Mouse (Mus musculus): ENCODE results near the gene Rimbp2. TPM values are rescaled to one million over a fixed set of nuclear protein-coding genes. Genes with fewer than 3 reads are reported as not detected.

Gene Rimbp2
- polyA plus RNA-seq, 1 experiment from 2014 or later = not detected

DNA sequence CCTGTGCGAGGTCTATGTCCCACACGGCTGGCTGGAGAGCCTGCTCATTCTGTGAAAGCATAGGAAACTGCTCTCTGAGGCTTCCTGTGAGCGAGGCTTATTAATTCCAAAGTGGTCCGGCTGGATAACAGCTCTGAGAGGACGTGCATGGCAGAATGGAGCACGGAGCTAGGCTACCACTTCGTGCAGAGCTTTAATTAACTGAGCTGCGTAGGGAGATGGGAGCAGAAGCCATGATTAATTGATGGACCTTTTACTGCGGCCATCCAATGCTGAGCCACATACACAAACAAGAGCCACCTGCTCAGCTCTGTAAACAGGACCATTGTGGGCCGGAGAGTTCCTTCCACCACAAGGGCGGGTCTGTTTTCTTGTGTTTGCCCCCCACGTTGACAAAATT, 50.2 kb downstream of the Rimbp2 start:
- WGBS (ENCODE audit: missing documents) = 72% methylated on average over 12 of the region's 12 CpGs
- no peak overlapping the region for H3K27ac ChIP-seq
- H3K4me3 ChIP-seq (ENCODE audit: inconsistent target) = no peak overlapping the region
- H3K79me2 ChIP-seq (ENCODE audit: inconsistent target) = no peaks in the 10 kb centered on the region
- H3K36me3 ChIP-seq (ENCODE audit: inconsistent target) = no peaks in the 10 kb centered on the region

DNA sequence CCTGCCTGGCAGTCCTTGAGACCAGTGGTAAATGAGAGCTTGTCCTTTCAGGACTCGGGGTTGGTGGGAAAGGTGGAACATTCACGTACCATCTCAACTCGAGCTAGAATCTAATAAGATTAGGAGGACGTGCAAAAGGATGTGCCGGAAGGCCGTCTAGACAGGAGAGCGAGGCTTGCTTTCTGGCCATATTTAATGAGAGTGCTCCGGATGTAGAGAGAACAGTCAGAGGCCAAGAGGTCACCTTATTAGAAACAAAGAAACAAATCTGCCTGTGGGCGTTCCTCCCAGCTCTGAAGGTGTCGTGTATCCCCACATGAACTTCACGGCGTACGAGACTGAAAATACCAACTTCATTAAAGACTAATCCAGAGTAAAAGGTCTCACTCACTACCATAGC, 53.3 kb downstream of the Rimbp2 start:
- H3K4me3 ChIP-seq (ENCODE audit: inconsistent target) = no peak overlapping the region
- no peaks in the 10 kb centered on the region for H3K36me3 ChIP-seq (ENCODE audit: inconsistent target)
- H3K27ac ChIP-seq = no peak overlapping the region
- 82% methylated on average over 13 of the region's 13 CpGs for WGBS (ENCODE audit: missing documents)
- no peaks in the 10 kb centered on the region for H3K79me2 ChIP-seq (ENCODE audit: inconsistent target)

DNA sequence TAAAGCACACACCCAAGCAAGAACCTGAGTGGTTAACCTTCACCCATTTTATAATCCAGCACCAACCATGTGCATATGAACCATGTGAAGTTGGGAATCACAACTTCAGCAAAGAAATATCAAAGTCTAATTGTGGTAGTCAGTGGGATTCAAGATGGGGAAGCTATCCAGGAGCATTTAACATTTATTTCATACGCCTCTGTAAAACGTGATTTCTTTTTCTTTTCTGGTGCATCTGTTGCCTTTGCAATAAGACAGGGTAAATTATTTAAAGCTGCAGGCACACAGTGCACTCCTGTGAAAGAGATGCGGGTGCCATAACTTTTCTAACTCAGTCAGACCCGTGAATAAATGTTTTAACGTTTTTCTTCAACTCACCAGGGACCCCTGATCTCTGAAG, 58.4 kb downstream of the Rimbp2 start:
- WGBS (ENCODE audit: missing documents) = 85% methylated on average over 5 of the region's 5 CpGs
- Histone ChIP-seq H3K79me2 (ENCODE audit: inconsistent target) (no peaks in the 10 kb centered on the region), H3K4me3 (ENCODE audit: inconsistent target) (no peak overlapping the region), H3K27ac (no peak overlapping the region), H3K36me3 (ENCODE audit: inconsistent target) (no peaks in the 10 kb centered on the region)

DNA sequence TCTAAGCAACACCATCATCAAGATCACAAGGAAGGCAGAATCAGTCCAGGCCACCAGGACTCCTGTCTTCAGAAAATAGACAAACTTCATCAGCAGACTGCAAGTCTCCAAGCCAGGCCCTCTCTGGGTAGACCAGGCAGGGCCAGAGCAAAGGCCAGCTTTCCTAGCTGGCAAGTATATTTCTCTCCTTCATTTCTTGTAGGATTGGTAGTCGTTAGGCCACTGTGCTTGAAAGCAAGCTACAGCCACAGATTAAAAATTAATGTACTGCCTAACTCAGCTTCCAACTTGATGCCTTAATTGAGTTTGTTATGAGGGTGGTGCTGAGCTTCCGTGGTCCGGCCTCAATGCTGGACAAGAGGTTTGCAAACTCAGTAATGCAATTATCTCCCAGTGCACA, 65.7 kb downstream of the Rimbp2 start:
- Histone ChIP-seq H3K27ac (no peak overlapping the region), H3K36me3 (ENCODE audit: inconsistent target) (no peaks in the 10 kb centered on the region), H3K4me3 (ENCODE audit: inconsistent target) (no peak overlapping the region), H3K79me2 (ENCODE audit: inconsistent target) (no peaks in the 10 kb centered on the region)
- 100% methylated on average over 3 of the region's 3 CpGs for WGBS (ENCODE audit: missing documents)

DNA sequence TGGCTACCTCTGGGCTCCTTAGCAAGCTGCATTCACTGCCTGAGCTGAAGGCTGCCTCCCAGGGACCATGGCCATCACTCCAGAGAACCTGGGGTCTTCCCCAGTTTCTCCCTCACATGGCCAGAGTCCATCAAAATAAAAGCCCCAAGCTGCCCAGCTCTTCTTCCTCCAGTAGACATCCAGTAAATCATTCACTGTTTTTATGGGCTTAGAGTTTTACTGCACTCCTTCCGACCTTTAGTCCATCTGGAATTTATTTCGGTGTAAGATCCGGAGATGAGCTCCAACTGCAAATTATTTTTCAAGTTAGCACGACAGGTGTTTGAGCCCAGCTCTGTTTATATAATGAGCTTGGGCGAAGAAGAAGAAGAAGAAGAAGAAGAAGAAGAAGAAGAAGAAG, 69.0 kb downstream of the Rimbp2 start:
- no peak overlapping the region for H3K4me3 ChIP-seq (ENCODE audit: inconsistent target)
- H3K79me2 ChIP-seq (ENCODE audit: inconsistent target) = no peaks in the 10 kb centered on the region
- no peak overlapping the region for H3K27ac ChIP-seq
- H3K36me3 ChIP-seq (ENCODE audit: inconsistent target) = no peaks in the 10 kb centered on the region
- 91% methylated on average over 5 of the region's 5 CpGs for WGBS (ENCODE audit: missing documents)

DNA sequence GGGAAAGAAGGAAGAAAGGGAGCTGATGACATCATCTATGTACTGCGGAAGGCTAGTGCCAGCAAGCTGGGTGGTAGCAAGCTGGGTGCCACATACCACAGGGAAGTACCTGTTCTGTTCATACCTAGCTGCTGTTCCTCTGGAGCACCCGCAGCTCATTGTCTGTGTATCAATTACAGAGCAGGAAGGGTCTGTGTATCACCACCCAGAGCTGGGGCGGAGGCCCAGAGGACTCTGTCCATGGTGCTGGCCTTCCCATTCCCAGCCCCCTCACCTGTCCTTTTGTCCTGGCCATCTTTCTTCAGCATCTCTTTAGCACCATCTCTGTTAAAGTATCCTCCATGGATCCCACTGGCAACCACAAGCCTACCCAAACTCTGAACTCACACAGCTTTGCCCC, 74.2 kb downstream of the Rimbp2 start:
- H3K36me3 ChIP-seq (ENCODE audit: inconsistent target) = no peaks in the 10 kb centered on the region
- WGBS (ENCODE audit: missing documents) = 42% methylated on average over 3 of the region's 3 CpGs
- no peak overlapping the region for H3K27ac ChIP-seq
- no peak overlapping the region for H3K4me3 ChIP-seq (ENCODE audit: inconsistent target)
- H3K79me2 ChIP-seq (ENCODE audit: inconsistent target) = no peaks in the 10 kb centered on the region

DNA sequence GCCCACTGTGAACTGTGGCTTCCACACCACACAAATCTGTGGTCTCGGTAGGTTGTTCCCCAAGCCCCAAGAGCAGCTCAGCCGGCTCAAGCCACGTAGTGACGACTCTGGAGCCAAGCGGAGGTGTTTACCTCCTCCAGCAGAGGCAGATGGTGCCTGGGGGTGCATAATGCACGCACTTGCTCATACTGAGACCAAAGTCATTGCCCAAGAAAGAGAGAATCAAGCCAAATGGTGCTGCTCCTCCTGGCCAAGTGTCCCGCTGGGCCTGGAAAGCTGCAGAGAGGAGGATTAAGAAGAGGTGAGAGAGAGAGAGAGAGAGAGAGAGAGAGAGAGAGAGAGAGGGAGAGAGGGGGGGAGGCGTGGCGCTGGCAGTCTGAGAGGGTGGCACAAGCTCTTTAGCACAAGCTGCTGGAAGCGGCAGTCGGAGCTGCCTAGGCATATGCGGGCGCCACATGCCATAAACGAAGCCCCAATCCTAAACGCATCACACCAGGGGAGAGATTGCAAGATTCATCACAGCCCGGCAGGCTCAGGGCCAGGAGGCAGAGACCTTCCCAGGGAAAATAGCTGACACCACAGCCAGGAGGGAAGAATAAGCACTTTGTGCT, 75.8 kb downstream of the Rimbp2 start:
- Histone ChIP-seq H3K79me2 (ENCODE audit: inconsistent target) (no peaks in the 10 kb centered on the region), H3K27ac (no peak overlapping the region), H3K4me3 (ENCODE audit: inconsistent target) (no peak overlapping the region), H3K36me3 (ENCODE audit: inconsistent target) (no peaks in the 10 kb centered on the region)
- WGBS (ENCODE audit: missing documents) = 16% methylated on average over 16 of the region's 16 CpGs

DNA sequence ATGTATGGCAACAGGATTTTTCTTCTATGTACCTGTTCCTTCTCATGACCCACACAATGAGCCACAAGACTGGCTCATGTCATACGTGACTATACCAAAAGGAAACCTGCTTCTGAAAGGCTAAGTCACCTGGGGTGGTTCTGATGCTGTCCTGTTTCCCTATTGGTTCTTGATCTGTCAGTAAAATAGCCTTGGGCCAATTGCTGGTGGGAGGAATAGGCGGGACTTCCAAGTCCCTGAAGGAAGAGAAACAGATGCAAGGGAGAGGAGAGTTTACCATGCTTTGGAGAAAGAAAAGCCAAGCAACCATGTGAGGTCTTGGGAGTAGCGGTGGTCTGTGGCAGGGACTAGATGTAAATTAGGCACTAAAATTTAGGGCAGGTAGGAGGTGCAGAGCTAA, 81.6 kb downstream of the Rimbp2 start:
- H3K36me3 ChIP-seq (ENCODE audit: inconsistent target) = no peaks in the 10 kb centered on the region
- no peak overlapping the region for H3K27ac ChIP-seq
- WGBS (ENCODE audit: missing documents) = 69% methylated on average over 3 of the region's 3 CpGs
- no peaks in the 10 kb centered on the region for H3K79me2 ChIP-seq (ENCODE audit: inconsistent target)
- H3K4me3 ChIP-seq (ENCODE audit: inconsistent target) = no peak overlapping the region

DNA sequence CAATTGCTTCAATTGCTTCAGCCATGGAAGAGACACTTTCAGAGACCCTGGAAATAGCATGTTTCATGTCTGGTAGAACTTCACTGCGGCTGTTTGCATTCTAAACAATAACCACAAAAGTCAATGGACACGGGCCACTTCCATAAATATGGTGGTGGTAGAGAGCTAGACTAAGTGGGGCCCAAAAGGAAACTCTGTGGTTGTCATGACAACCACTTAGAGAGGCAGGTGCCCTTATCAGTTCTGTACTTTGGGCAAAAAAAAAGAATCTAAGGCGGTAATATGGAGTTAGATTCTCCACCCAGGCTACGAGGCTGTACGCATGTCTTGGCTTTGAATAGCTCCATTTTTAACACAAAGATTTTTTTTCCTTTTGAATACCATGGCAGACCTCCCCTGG, 86.5 kb downstream of the Rimbp2 start:
- Histone ChIP-seq H3K36me3 (ENCODE audit: inconsistent target) (no peaks in the 10 kb centered on the region), H3K27ac (no peak overlapping the region), H3K4me3 (ENCODE audit: inconsistent target) (no peak overlapping the region), H3K79me2 (ENCODE audit: inconsistent target) (no peaks in the 10 kb centered on the region)
- WGBS (ENCODE audit: missing documents) = 75% methylated on average over 5 of the region's 5 CpGs

DNA sequence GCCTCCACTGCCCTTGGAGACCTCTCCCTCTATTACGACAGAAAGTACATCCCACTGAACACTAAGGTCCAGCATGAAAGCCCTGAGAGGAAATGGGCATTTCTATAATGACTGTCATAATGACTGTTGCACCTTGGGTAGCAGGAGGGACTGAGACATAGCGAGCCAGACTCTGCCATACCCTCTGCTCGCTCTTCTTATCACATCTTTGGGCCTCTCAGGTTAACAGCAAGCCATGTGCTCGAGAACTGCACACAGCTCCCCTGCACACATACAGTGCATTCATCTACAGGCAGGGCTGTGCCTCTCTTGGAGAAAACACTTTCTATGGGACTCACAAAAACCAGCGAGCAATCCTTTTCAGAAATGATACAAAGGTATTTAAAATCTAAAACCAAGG, 87.0 kb downstream of the Rimbp2 start:
- H3K27ac ChIP-seq = no peak overlapping the region
- no peak overlapping the region for H3K4me3 ChIP-seq (ENCODE audit: inconsistent target)
- no peaks in the 10 kb centered on the region for H3K79me2 ChIP-seq (ENCODE audit: inconsistent target)
- 88% methylated on average over 5 of the region's 5 CpGs for WGBS (ENCODE audit: missing documents)
- H3K36me3 ChIP-seq (ENCODE audit: inconsistent target) = no peaks in the 10 kb centered on the region

DNA sequence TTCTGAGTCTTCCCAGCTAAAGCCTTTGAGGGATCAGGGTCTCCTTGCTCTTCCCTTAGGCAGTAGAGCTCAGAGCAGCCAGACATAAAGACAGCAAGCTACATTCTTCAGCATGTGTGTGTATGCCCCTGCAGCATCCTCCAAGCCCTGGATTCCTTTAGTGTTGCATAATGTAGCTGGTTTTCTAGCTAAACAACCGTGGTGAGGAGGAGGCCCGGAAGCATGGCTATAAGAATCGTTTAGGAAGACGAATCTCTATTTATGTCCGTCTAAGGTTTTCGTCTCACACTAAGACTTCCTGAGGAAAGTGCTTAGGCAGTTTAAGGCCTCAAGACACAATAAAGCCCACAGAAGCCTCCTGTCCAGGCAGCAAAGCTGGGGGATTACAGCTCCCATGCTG, 89.8 kb downstream of the Rimbp2 start:
- H3K27ac ChIP-seq = no peak overlapping the region
- WGBS (ENCODE audit: missing documents) = 15% methylated on average over 6 of the region's 6 CpGs
- H3K36me3 ChIP-seq (ENCODE audit: inconsistent target) = no peaks in the 10 kb centered on the region
- no peak overlapping the region for H3K4me3 ChIP-seq (ENCODE audit: inconsistent target)
- no peaks in the 10 kb centered on the region for H3K79me2 ChIP-seq (ENCODE audit: inconsistent target)

DNA sequence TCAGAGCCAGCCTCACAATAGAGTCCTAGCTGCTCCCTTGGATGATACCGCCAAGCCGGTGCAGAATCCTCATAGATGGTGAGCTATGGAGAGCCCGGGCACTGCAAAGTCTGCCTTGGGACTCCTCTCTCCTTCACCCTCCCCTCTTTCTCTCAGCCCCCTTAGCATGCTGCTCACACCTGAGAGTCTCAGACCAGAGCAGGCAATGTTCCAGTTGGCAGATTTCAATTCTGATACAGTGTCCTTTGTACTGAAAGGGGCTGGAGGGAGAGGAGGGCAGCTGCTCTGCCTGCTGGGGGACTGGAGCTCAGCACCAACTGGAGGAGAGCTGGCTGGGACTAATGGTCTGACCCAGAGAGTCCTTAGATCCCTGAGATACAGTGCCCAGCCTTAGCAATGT, 92.4 kb downstream of the Rimbp2 start:
- H3K79me2 ChIP-seq (ENCODE audit: inconsistent target) = no peaks in the 10 kb centered on the region
- WGBS (ENCODE audit: missing documents) = 93% methylated on average over 3 of the region's 3 CpGs
- no peak overlapping the region for H3K4me3 ChIP-seq (ENCODE audit: inconsistent target)
- no peak overlapping the region for H3K27ac ChIP-seq
- no peaks in the 10 kb centered on the region for H3K36me3 ChIP-seq (ENCODE audit: inconsistent target)

DNA sequence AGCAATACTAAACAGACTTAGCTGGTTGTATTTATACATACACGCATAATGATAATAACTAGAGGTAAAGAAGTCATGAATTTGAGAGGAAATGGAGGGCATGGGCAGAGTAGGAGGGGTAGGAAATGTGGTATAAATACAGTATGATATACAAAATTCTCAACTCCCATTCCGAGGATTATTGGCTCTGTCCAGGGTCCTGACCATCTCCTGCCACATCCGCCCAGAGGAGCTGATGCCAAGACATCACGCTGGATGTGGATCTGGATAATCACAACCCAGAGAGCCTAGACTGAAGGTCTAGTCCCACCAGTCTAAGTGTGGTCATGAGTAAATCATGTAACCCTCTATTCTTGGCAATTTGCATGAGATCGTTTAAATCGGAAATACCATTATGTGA, 100.5 kb downstream of the Rimbp2 start:
- H3K27ac ChIP-seq = no peak overlapping the region
- H3K79me2 ChIP-seq (ENCODE audit: inconsistent target) = no peaks in the 10 kb centered on the region
- no peak overlapping the region for H3K4me3 ChIP-seq (ENCODE audit: inconsistent target)
- WGBS (ENCODE audit: missing documents) = 62% methylated on average over 6 of the region's 6 CpGs
- H3K36me3 ChIP-seq (ENCODE audit: inconsistent target) = no peaks in the 10 kb centered on the region

DNA sequence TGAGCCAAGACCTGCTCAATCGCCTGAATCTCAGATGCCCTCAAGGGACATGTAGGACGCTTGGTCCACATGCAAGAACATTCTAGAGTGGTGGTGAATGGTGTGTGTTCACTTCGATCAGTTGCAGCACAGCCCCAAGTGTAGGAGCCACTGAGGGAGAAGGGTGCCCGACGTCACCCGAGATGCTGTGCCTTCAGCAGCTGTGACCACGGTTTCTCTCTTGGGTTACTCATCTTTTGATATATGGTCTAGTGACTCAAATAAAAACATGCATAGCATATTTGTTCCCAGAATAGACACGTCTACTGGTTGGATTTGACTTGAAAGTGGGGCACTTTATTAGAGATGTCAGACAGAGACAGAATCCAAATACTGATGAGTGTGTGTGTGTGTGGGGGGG, 105.5 kb downstream of the Rimbp2 start:
- Histone ChIP-seq H3K27ac (no peak overlapping the region), H3K79me2 (ENCODE audit: inconsistent target) (no peaks in the 10 kb centered on the region), H3K4me3 (ENCODE audit: inconsistent target) (no peak overlapping the region), H3K36me3 (ENCODE audit: inconsistent target) (no peaks in the 10 kb centered on the region)
- 83% methylated on average over 8 of the region's 8 CpGs for WGBS (ENCODE audit: missing documents)

DNA sequence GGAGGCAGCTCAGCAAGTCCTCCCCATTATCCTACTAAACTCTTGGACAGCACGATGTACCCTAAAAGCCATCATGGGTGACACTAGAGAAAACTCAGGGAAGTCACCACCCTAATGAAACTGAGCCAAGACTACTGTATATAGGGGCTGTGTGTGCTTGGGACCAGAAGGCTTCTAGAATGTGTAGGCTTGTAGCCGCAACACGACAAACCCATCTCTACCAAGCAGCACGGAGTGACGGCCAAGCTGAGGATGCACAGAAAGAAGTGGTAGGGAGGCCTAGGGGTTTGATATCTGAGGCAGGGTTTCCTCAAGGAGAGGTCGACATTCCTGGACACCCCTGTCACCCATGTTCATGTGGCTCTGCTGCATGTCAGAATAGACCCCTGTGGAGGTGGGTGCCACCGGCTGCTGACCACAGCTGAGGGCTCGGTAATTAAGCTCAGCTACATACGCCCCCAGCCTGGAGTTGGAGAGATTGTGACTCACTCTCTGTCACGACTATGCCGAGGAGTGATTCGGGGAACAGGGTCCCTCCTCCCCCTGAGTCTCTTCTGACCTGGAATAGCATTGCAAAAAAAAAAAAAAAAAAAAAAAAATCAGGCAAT, 106.7 kb downstream of the Rimbp2 start:
- no peaks in the 10 kb centered on the region for H3K79me2 ChIP-seq (ENCODE audit: inconsistent target)
- no peak overlapping the region for H3K27ac ChIP-seq
- no peaks in the 10 kb centered on the region for H3K36me3 ChIP-seq (ENCODE audit: inconsistent target)
- no peak overlapping the region for H3K4me3 ChIP-seq (ENCODE audit: inconsistent target)
- WGBS (ENCODE audit: missing documents) = 92% methylated on average over 10 of the region's 12 CpGs

DNA sequence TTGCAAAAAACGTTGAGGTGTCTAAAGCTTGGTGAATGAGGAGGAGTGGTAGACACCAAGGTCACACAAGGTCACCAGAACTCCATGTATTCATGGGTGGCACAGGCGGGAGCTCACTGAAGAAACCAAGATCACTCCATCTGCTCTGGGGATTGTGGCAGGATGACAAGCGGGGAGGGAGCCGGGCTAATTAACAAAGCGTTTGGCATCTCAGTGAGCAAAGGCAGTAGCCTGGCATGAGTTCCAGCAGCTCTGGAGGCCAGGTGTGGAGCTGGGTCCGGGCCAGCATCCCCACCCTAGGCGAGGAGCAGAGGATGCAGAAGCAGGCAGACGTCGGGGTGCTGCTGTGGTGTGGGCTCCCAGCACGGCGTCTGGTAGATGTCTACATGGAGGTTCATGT, 108.3 kb downstream of the Rimbp2 start:
- WGBS (ENCODE audit: missing documents) = 89% methylated on average over 11 of the region's 11 CpGs

More for the DNA sequence above, 108.3 kb downstream of the Rimbp2 start:
- H3K79me2 ChIP-seq (ENCODE audit: inconsistent target) = no peaks in the 10 kb centered on the region
- H3K36me3 ChIP-seq (ENCODE audit: inconsistent target) = no peaks in the 10 kb centered on the region
- no peak overlapping the region for H3K4me3 ChIP-seq (ENCODE audit: inconsistent target)
- H3K27ac ChIP-seq = no peak overlapping the region

All from macrophage (primary cell).